Mouse (Mus musculus) adrenal gland, adult 2 months (tissue): Measurements from ENCODE around the gene Thumpd2. TPM values are rescaled to one million over a fixed set of nuclear protein-coding genes. Genes with fewer than 3 reads are reported as not detected.

ENCODE experiments used
- polyA plus RNA-seq: library from polyadenylated mRNA; depleted of rRNA; stranded (reverse); fragments of >200 nt; gene quantifications from 2 replicates; pipeline ENCODE4 v1.2.3, GENCODE M21; 2012; rRNA removed
- total RNA-seq, 2 experiments: library from RNA; stranded (reverse); gene quantifications; 2 replicates each; pipeline ENCODE4 v1.2.3; 2021

The Thumpd2 gene
- total and polyA plus RNA-seq, 3 experiments, result 1.5 to 9.2 (median 4.8) TPM

Other genes starting within 250 kb of the Thumpd2 start
- 10 to 100 TPM in 1 of 2 experiments, 1 to 10 TPM in 1; 7.9 to 13.2 TPM for gene Tmem178, start 120.5 kb downstream of the Thumpd2 start, total RNA-seq
- gene Tmem178, start 120.5 kb downstream of the Thumpd2 start, polyA plus RNA-seq, result 8.8 TPM in 2 replicates